Mouse (Mus musculus) thymus, adult 2 months (tissue): ENCODE data around the gene Snx5.

Experiments used
- CTCF ChIP-seq: fragments of 200-500 bp; IDR thresholded peaks from 2 replicates; pipeline ENCODE4 v1.5.1; 2012; ENCODE audit warnings: mild to moderate bottlenecking, control low read depth, low read length, moderate library complexity, borderline replicate concordance; ENCODE audit not compliant: control insufficient read depth, poor library complexity, insufficient read depth; ENCODE audit errors: extremely low read depth
- POLR2A ChIP-seq: fragments of 200-500 bp; IDR thresholded peaks from 2 replicates; pipeline ENCODE4 v1.6.1; 2012; ENCODE audit warnings: mild to moderate bottlenecking, low read length, control low read depth, moderate library complexity; ENCODE audit not compliant: control insufficient read depth, poor library complexity, insufficient read depth; ENCODE audit errors: extremely low read depth

- TF ChIP-seq POLR2A (no peak), CTCF (no peak)
These were observed 56.1 kb downstream of the Snx5 start for GRCm38 (mm10) chr2:144214508-144215185.
